Mouse (Mus musculus) naive thymus-derived CD4-positive, alpha-beta T cell, adult 2 months (primary cell): ENCODE measurements around the gene Rps28.

Experiments
- DNase-seq: peaks from one replicate; pipeline ENCODE4 v3.0.0-alpha.2; 2011; ENCODE audit warnings: low read depth

Rps28 gene

DNA sequence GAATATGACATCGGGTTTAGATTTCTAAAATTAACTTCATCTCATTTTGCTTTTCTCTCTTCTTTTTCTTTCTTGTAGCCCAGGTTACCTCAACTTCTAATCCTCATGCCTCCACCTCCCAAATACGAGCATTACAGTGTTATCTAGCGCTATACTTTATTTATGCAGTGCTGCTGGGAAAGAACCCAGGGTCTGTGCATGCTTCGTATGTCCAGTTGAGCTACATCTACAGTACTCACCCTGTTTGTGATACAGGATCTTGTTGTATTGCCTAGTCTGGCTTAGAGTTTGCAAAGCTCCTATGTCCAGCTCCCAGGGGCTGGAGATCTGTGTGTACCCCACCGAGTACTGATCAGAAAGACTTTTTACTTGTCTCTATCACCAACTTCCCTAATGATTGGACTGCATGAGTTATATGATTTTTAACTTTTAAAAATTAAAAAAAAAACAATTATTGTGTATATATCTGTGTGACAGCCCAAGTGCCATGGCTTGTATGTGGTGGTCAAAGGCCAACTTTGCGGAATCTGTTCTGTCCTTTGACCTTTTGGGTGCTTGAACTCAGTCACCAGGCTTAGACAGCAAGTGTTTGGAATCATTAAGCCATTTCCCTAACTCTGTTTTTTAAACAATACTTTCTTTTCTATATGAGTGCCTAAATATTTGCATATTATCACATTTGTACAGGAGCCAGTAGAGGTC lies 50.3 kb downstream of the Rps28 start:
- DNase-seq, result no peak

DNA sequence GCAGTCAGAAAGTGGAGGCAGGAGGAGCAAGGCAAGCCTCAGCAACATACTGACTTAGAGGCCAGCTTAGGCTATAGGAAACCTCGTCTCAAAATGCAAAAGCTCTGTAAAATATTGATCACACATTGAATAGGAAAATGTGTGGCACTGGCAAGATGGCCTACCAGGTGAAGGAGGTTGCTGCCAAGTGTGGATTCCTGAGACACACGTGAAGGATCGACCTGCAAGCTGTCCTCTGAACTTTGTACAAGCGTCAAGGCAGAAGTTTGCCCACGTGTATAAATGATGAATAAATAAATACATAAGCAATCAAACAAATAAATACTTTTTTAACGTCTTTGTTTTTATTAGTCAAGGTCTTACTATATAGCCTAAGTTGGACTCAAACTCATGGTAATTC lies 50.9 kb downstream of the Rps28 start:
- no peak for DNase-seq

DNA sequence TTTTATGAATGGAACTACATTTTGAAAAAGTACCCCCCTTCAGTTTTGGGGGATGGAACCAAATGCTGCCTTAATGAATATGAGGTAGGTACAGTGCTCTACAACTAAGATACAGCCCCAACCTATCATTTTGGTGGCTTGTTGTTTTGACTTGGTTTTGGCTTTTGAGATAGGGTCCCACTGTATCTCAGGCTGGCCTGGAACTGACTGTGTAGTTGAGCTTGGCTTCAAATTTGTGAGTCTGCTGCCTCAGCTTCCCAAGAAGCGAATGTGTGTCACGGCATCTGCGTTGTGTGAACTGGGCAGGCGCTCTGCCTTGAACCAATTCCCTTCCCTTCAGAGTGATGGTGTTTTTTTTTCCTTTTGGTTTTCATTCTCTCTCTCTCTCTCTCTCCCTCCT lies 52.7 kb downstream of the Rps28 start:
- no peak for DNase-seq
